Mouse (Mus musculus) 3134 (cell line): ENCODE measurements around the gene Mast2.

Experiments used
- DNase-seq: peaks from one replicate; pipeline ENCODE4 v3.0.0-alpha.2; 2011; ENCODE audit warnings: low spot score; ENCODE audit not compliant: insufficient read length; ENCODE audit errors: extremely low read depth

Mast2 gene

GRCm38 (mm10) chr4:116464126-116464981 is at the start of gene Mast2:
TSS of gene Mast2 (minus strand) at chr4:116464183.
- peak; percentile 90 for DNase-seq

GRCm38 (mm10) chr4:116507425-116508218 is 43.6 kb upstream of the Mast2 start, which contains the start of gene Ipp:
TSS of gene Ipp (plus strand) at chr4:116507549.
- peak; percentile 97 for DNase-seq

GRCm38 (mm10) chr4:116506886-116507424 is 43.0 kb upstream of the Mast2 start:
- DNase-seq: no peak

GRCm38 (mm10) chr4:116499978-116500377 is 36.0 kb upstream of the Mast2 start:
- no peak for DNase-seq

DNA sequence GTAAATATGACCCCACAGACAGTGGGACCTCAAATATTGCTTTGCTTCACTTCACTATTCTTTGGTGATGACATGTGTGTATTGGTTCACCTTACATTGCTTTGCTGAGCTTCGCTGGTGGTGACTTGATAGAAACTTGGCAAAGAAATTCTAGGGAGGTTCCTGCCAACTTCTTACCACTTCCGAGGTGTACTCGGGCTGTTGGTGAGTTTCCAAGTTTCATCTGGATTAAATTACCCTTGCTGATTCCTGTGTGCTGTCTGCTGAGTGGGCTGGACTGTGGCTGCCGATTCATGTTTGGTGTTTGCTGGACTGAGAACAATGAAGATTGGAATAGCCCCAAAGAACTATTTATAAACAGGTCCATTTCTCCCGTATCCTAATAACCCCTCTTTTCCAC is 29.7 kb upstream of the Mast2 start:
- DNase-seq: peak; percentile 16

- DNase-seq: no peak
Observed at GRCm38 (mm10) chr4:116492460-116492859, 28.5 kb upstream of the Mast2 start.

DNA sequence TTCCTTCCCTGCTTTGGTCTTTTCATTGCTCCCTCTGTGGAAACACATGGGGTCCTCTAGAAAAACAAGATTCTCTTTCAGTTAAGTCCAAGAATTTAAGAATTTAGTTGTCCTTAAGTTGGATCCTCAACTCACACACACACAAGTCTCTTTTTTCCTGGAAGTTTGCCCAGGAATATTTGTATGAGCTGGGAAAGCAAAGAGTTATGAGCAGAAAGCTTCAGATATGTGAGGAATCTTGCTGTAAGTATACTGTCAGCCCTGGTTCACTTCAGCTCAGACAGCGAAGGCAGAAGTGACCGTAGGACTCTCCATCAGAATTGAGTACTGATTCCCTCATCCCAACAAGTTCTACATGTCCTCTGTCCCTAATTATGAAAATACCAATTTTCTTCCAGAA is 27.9 kb upstream of the Mast2 start:
- DNase-seq: no peak

GRCm38 (mm10) chr4:116491119-116491536 is 27.1 kb upstream of the Mast2 start:
- DNase-seq: no peak

- no peak for DNase-seq
Observed at GRCm38 (mm10) chr4:116483476-116483875, 19.5 kb upstream of the Mast2 start.

DNA sequence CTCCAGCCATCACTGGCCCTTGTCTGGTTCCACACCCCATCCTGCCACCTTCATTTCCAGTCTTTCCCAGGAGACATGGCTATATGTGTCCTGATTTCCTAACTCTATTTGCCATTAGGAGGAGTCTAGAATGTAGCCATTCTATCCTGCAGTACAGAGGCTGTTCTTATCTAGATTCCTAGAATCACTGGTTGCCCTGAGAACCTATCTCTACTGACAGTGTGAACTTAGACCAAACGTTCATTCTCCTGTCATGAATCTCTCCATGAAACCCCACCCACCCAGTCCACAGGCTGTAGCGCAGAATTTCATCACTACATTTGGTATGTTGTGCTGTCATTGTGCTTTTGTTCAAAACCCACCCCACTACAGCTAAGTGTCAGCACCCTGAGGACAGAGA is 17.3 kb upstream of the Mast2 start:
- no peak for DNase-seq

- peak; percentile 60 for DNase-seq
Observed at GRCm38 (mm10) chr4:116463231-116464125, 505 bp downstream of the Mast2 start.

- DNase-seq: no peak
Observed at GRCm38 (mm10) chr4:116461943-116462342, 2.0 kb downstream of the Mast2 start.

DNA sequence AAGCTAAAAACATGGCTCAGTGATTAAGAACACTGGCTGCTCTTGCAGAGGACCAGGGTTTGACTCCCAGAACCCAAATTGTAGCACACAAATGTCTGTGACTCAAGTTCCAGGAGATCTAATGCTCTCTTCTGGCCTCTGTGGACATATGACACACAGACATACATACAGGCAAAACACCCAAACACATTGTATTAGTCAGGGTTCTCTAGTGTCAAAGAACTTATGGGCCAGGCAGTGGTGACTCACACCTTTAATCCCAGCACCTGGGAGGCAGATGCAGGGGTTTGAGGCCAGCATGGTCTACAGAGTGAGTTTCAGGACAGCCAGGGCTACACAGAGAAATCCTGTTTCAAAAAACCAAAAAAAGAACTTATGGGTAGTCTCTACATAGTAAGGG is 12.4 kb downstream of the Mast2 start:
- no peak for DNase-seq

DNA sequence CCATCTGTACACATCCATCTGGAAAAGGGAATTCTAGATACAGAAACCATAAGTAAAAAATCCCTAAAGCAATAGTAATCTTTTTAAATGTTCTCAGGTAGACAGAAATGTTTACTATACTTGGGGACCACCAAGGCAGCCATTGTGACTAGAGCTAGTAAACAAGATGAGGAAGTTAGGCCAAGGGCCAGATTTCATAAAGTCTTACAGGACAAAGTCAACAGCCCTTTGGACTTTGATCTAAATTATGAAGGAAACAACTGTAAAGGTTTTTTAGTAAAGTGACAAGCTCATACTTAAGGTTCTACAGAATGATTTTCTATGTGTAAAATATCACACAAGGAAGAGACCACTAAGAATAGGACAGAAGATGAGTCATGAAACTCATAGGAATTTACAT is 14.0 kb downstream of the Mast2 start:
- DNase-seq: no peak

DNA sequence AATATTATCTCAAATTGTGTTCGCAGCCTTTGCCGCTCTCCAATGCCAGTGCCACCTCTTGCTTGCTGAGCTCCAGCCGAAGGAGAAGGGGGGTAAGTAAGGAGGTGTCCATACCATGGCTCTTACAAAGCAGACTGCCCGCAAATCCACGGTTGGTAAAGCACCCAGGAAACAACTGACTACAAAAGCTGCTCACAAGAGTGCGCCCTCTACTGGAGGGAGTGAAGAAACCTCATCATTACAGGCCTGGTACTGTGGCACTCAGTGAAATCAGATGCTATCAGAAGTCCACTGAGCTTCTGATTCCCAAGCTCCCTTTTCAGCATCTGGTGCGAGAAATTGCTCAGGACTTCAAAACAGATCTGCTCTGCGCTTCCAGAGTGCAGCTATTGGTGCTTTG is 15.3 kb downstream of the Mast2 start:
- no peak for DNase-seq

DNA sequence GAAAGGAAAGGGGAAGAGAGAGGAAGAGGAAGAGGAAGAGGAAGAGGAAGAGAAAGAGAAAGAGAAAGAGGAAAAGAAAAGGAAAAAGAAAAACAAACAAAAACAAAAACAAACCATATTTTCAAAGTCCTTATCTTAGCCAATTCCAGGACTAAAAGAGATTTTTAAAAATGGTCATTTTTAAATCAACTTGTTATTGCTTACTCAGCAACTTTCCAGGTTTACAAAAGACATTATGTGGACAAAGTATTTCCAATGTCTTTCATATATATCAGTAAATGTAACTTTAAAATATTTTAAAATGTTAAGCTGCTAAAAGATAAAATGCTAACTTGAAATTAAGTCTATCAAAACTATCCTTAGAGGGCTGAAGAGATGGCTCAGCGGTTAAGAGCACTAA is 24.6 kb downstream of the Mast2 start:
- no peak for DNase-seq

GRCm38 (mm10) chr4:116438561-116438960 is 25.4 kb downstream of the Mast2 start:
- no peak for DNase-seq

DNA sequence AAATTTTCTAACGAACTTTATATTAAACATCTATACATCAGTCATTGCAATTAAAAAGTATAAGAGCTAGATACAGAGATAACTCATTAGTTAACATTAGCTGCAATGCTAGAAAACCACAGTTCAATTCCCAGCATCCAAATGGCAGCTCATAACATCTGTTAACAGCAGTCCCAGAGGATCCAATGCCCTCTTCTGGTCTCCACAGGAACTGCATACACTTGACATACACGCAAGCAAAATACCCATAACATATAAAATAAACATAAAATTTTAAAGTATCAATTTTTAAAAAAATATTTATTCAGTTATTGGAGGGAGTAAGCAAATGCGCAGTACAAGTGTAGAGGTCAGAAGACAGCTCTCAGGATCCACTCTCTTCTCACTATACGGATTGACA is 28.4 kb downstream of the Mast2 start:
- DNase-seq: no peak

DNA sequence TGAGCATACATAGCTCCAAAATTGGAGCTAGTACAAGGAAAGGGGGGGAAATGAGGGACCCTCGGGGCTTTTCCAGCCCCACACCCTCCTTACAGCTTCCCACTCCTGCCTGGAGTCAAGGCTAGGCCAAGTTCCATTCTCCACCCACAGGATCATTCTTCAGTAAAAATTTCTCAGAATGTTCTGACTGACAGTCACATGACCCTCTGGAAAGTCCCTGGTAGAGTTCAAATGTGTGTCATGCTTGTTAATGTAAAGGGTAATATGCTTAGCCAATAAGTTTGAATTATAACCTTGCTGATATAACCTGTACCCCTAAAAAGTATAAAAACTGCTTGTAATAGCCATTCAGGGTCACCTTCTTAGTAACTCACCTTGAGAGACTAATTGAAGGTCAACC is 41.8 kb downstream of the Mast2 start:
- DNase-seq: no peak

DNA sequence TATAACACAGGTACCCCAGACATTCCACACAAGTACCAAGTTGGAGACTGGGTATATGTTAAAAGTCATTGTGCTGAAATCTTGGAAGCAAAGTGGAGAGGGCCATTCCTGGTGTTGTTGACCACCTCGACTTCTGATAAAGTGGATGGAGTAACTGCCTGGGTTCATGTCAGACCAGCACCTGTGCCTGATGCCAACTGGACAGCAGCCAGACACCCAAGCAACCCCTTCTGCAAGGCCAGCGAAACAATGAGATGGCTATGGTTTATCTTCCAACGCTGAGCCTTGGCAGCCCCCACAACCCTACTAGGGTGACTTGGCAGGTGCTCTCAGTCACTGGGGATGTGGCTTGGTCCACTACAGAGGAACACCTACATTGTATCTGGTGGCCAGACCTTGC is 42.8 kb downstream of the Mast2 start:
- DNase-seq: no peak

DNA sequence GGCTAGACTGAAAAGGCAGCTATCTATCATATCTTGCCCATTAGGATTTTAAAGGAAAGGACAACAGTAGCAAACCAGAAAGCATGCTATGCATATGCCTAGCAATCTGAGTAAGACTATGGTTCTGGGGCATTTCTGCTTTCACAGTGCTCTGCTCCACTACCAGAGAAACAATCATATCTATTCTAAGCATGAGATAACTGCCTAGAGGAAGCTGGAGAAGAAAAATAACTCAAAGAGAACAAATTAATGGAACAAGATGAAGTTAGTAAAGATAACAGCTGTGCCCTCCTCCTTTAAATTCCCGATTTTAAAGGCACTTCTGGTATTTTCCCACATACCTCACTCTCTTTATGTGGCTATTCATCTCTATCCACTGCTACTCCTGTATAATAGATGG is 51.0 kb downstream of the Mast2 start:
- no peak for DNase-seq
